Mouse (Mus musculus) spleen, postnatal 10 days (tissue): Measurements from ENCODE around the gene Rabgap1l.

Source experiments
- DNase-seq, 2 experiments: peaks; one replicate each; pipeline ENCODE4 v3.0.0; 2021 to 2022; ENCODE audit warnings: low spot score in 2 of 2

Rabgap1l gene

GRCm38 (mm10) chr1:160318057-160318725 lies 474.8 kb downstream of the Rabgap1l start:
- DNase-seq = no peak

- no peak for DNase-seq
Observed at GRCm38 (mm10) chr1:160316239-160316638, 476.8 kb downstream of the Rabgap1l start.

- no peak for DNase-seq
Observed at GRCm38 (mm10) chr1:160312658-160313057, 480.4 kb downstream of the Rabgap1l start.

DNA sequence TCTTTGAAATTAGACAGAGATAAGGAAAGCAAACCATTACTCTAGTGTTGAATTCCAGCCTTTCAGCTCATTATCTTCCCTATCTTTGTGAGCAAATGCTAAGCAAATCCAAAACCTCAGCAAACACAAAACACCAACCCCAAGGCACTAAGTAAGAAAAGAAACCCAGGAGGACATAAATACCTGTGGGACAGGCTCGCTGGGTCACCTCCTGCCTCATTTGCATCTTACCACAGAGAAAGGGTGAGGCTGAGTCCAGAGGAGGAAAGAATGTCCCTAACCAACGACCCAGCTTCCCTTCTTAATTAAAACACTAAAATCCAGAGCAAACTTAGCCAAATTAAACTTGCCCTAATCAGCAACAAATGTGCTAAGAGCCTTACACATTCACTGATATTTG lies 481.1 kb downstream of the Rabgap1l start:
- no peak for DNase-seq

- DNase-seq = no peak
Observed at GRCm38 (mm10) chr1:160309951-160310350, 483.1 kb downstream of the Rabgap1l start.

- DNase-seq = peak in 1 of 2 experiments; percentile 56
Observed at GRCm38 (mm10) chr1:160308996-160309395, 484.0 kb downstream of the Rabgap1l start.

- DNase-seq = no peak
Observed at GRCm38 (mm10) chr1:160308498-160308897, 484.5 kb downstream of the Rabgap1l start.

GRCm38 (mm10) chr1:160306866-160307616 lies 486.0 kb downstream of the Rabgap1l start:
- DNase-seq = peak; percentile 23 to 36

DNA sequence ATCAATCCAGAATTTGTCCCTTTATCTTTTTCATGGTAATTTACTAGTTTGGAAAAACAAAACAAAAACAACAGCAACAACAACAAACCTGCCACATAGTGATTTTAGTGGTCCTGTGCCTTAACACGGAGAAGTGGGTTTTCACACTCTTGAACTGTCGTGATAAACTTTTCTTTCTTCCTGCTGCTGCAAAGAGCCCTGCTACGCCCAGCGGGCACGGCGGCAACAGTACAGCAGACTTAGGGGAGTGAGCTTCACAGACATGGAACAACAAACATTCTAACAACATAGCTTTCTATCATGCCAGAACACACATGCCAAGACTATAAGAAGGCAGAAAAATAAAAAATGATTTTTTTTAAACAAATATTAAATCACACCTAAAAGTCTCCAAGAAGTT lies 486.7 kb downstream of the Rabgap1l start:
- DNase-seq = peak in 1 of 2 experiments; percentile 44

DNA sequence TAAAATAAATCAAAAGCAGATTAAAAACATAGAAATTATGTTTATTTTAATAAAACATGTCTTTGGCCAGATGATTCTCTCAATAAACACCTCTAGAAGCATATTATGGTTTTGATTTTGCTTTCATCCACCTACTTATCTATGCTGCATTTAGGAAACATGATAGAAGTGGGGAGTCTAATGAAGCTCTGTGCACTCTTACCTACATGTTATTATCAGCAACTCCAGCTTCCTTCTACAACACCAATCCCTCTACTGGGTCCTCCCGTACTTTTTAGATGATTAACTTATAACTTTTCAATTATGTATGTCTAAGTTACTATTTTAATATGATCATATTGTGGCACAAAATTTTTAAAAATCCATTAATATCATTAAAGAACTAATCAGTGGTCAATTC lies 487.2 kb downstream of the Rabgap1l start:
- no peak for DNase-seq

- DNase-seq = no peak
Observed at GRCm38 (mm10) chr1:160304969-160305498, 488.0 kb downstream of the Rabgap1l start.

DNA sequence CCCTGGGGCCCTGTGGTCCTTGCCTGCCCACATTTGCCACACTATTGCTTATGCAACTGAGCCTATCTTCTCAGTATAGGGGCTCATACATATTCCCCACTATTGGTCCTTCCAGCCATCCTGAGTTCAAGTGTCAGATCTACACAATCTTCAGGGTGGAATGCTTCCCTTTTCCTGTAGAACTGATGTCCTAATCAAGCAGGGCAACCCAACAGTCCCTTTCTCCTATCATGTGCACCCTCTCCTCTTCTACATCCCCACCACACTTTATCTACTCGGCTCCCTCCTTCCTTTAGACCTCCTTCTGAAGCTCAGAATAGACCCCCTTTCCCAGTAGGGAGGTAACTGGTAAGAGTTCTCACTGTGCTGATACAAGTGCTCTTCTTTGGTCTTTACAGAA lies 490.7 kb downstream of the Rabgap1l start:
- DNase-seq = no peak

- no peak for DNase-seq
Observed at GRCm38 (mm10) chr1:160301156-160301555, 491.9 kb downstream of the Rabgap1l start.

DNA sequence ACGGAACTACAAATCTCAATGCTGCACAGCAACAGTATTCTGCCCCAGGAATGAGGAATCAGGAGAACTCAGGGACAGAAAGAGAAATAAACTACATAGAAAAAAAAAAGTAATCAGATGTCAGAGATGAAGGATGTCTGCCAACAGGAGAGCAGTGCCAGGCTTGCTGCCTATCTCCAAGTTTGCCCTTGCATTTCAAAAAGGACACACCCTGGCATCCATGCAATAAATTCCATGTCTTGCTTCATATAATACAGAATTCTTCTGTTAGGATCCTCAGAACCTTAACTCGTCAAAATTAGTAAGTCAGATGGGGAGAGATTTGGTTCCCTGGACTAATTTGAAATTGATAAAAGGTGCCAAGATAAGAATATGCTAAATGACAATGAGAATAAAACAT lies 492.3 kb downstream of the Rabgap1l start:
- DNase-seq = no peak

GRCm38 (mm10) chr1:160299979-160300378 lies 493.0 kb downstream of the Rabgap1l start:
- DNase-seq = no peak

- no peak for DNase-seq
Observed at GRCm38 (mm10) chr1:160298893-160299292, 494.1 kb downstream of the Rabgap1l start.

- no peak for DNase-seq
Observed at GRCm38 (mm10) chr1:160297701-160298100, 495.3 kb downstream of the Rabgap1l start.

DNA sequence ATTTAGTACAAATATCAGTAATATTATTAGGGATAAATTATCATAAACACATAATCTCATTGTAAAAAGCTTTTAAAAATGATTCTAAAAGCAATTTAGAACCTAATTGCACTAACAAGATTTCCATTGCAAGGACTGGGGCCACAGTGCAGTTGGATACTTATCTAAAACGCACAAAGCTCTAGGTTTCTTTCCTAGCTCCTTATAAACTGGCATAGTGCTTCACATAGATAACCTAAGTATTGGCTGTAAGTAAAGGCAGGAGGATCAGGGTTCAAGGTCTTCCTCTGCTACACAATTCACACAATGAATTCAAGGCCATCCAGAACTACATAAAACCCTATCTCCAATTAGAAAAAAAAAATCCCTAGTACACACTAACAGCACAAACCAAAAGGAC lies 497.7 kb downstream of the Rabgap1l start:
- no peak for DNase-seq

- DNase-seq = no peak
Observed at GRCm38 (mm10) chr1:160293488-160293887, 499.5 kb downstream of the Rabgap1l start.

- DNase-seq = no peak
Observed at GRCm38 (mm10) chr1:160292058-160292457, 501.0 kb downstream of the Rabgap1l start.

DNA sequence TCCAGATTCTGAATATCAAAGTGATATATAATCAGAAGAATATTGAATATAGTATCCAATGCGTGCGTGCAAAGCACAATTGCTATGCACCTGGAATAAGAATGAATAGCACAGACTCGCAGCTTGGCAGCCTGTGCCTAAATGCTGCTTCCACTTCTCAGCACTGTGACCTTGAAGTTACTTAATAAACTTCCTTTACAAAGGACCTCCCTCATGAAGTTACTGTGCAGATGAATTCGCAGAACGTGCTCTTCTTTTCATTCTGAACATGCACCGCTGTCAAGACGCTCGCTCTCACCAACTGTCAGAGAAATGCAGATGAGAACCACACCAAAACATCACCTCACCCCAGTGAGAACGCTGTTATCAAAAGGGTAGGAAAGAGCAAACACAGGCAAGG lies 502.8 kb downstream of the Rabgap1l start:
- no peak for DNase-seq

DNA sequence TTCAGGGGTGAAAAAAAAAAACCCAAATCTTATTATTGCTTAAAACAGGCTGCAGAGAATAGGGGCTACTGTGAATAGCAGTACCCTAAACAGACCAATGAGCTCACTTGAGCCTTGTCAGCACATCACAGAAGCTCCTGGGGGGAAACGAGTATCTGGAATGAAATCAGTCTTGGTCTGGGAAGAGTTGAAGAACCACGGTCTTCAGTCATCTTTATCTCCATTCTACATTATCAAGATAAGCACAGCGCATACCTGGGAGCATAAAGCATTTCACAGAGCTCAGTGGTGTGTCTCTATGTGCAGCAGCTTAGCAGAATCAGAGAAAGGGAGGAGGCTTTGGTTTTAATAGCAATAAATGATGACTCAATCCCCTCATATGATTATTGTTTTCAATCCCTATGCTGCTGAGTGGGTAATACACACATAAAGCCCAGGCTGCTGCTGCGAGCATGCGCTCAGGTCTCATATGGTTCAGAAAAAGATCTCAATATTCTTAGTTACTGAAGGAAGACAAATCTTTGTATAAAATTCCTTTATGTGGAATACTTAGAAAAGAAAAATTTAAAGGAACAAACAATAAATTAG lies 505.9 kb downstream of the Rabgap1l start:
- DNase-seq = no peak
